Mouse (Mus musculus) frontal cortex, postnatal 10 days (tissue): ENCODE results near the gene Per1.

Source experiments
- DNase-seq, 2 experiments: peaks; one replicate each; pipeline ENCODE4 v3.0.0; 2022; ENCODE audit warnings: low spot score in 2 of 2, mixed read lengths in 1 of 2

Gene Per1

DNA sequence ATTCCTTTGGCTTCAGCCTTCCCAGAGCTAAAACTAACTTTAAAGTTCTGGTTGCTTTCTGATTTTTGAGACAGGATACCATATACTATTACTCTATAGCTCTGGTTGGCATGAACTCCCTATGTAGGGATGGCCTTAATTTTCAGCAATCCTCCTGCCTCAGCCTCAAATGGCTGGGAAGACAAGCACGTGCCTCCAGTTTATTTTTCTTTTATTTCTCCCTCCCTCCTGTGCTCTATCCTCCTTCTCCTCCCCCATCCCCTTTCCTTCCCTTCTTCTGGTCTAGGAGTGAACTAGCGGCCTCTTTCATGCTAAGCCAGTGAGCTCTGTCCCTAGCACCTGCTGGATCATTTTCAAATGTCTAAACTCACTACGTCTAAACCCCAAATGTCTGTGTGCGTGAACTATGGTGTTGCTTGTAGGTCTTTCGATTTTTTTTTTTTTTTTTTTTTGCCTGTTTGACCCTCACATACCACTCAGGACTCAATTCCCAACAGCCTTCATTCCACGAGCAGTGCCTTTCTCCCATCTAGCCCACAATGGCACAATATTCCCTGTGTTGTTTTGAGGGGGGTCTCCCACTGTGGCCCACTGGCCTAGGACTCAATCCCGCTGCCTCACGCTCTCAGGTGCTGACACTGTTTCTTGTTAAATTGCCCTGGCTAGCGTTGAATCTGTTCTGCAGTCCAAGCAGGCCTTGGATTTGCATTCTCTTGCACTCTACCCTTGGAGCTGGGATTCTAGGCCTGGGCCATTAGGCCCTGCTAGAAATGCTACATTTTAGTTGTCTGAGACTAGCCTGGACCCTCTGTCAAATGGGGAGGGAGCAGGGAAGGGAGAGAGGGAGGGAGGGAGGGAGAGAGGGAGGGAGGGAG is 30.5 kb upstream of the Per1 start:
- no peak for DNase-seq

DNA sequence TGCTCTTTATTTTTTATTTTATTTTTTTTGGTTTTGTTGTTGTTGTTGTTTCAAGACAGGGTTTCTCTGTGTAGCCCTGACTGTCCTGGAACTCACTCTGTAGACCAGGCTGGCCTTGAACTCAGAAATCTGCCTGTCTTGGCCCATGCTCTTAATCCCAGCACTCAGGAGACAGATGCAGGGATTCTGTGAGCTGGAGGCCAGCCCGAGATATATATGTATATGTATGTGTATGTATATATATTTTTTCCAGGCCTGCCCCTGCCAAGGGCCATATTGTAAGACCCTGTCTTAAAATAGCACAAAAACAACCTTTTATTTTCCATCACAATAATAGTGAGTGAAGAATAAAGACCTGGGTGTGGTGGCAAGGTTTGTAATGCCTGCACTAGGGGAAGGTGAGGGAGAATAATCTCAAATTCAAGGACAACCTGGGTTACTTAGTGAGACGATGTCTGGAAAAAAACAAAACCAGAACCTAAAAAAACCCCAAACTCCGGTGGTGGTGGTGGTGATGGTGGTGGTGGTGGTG is 29.6 kb upstream of the Per1 start:
- DNase-seq: no peak

DNA sequence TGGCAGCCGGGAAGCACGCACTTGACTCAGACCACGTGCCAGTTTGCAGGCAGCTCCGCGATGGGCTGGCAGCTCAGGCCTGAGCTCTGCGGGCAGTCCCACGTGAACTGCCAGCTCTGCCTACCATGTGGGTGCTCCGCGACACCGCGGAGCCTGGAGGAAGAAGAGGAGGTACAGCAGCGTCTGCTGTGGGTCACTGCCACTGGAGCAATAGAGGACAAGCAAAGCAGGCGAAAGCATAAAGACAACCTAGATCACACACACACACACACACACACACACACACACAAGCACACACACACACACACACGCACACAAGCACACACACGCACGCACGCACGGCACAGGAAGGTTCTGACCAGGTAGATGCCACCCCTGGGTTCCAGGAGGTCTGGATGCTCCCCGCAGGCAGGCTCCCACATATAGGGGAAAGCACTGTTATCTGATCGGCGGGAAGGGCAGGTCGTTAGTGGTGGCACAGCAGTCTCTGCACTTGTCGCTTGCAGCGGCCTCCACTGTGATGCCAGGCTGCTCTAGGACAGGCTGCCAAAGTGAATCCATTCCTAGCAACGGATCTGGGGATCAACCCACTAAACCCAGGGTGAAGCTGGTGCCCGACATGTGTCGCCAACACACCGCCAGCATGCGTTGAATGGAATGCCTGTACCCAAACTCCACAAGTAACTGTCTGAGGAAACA is 28.7 kb upstream of the Per1 start:
- DNase-seq: peak in 1 of 2 experiments; percentile 46

DNA sequence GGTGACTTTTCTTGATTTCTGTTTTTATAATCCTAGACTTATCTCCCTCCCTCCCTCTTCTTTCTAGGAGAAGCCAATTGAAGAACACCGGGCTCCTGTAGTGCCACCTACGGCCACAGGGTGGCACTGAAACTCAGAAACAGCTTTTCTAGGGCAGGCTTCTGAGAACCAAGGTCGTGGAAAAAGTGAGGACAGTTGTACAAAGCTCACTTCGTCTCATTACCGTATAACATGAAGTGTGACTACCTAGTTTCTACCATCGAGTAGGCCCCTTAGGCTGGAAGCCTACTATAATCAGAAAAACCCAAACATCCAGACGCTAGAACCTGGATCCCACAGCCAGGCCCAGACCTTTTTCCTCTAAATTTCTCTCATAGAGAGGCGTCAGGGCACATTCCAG is 28.1 kb upstream of the Per1 start:
- DNase-seq: peak in 1 of 2 experiments; percentile 83

DNA sequence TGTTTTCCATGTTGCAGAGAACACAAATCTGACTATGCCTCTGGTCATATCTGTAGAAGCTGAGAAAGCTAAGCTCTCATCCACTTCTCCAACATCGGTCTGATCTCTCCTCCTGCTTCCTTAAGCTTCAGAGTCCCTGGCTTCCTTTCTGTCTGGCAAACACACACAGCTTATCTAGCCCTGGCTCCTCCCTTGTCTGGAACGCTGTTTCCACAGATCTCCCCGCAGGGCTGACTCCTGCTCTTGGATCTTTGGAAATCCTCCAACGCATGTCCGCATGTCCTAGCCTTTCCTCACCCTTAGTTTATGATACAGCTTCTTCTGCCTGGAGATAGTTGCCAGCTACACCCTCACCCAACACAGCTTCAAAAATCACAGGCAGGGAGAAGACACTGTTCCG is 27.4 kb upstream of the Per1 start:
- DNase-seq: no peak

DNA sequence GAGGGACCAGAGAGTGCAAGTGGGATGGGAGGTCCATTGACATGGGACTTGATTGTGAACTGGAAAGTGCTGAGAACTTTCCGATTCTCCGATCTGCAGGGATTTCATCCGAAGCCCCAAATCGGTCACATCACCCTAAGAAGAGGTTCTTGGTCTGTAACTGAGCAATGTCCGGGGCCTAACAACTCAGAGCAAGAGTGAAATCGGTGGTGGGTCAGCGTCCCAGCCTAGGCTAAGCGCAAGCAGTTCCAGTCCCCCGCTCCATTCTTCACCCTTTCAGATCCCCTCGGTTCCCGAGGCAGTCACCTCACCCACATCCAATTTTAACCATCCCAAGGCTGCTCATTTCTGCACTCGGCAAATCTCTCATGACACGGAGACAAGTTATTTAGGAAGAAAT is 24.9 kb upstream of the Per1 start:
- DNase-seq: no peak

DNA sequence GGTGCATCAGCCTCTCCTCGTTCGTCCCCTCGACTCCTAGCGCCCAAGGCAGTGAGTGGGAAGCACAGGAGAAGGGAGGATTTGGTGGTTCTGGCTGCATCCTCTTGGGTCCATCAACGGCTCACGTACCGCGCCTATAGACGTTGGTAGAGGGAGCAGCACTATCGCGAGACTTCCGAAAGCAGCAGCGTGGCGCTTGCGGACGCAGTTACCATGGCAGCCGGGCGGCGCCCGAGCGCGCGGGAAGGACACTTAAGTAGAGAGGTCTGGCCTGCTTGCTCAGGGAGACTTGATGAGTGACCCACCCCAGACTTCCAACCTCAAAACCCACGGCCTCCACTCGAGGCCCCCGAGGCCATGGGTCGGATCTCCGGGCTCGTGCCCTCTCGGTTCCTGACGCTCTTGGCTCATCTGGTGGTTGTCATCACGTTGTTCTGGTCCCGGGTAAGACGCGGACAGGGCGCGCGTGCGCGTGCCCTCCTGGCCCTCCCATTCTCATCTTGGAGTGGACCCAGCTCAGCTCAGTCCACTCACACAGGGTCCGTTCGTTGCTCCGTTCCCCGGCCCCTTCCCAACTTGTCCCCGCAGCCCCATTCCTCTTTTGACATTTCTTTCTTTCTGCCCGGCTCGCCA is 24.3 kb upstream of the Per1 start, which contains the start of gene Tmem107:
Gene Tmem107, plus strand, starts transcription at position 217 of the 633 bp plus-strand sequence.
- DNase-seq: peak; percentile 87 to 93

DNA sequence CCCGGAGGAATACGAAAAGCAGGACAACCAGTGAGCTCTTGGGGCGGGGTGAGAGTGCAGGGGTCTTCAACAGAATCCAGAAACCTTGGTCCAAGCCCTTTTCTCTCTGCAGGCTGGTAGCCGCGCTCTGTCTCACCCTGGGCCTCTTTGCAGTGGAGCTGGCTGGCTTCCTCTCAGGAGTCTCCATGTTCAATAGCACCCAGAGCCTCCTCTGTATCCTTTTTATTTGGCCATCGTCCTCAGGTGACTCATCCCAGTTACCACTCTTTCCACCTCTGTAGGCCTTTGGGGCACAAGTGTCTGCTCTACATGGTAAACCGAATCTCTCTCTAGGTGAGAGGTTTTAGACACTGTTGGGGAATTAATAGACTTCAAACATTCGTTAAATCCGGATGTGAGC is 23.8 kb upstream of the Per1 start:
- no peak for DNase-seq

DNA sequence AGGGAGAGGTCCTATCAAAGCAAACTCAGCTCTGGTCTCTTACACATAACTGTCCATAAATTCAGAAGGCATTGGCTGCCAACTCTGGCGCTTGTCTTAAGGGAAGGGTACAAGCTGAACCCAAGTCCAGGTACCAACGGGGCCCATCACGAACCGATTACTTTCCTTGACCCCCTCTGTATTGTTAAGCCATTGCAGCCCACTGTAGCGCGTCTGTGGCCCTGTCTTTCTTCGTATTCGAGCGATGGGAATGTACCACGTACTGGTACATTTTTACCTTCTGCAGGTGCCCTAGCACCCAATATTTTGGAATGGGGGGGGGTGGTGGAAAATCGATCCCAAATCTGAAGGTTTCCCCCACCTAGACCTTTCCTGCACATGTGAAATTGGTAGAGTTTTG is 22.8 kb upstream of the Per1 start:
- no peak for DNase-seq

DNA sequence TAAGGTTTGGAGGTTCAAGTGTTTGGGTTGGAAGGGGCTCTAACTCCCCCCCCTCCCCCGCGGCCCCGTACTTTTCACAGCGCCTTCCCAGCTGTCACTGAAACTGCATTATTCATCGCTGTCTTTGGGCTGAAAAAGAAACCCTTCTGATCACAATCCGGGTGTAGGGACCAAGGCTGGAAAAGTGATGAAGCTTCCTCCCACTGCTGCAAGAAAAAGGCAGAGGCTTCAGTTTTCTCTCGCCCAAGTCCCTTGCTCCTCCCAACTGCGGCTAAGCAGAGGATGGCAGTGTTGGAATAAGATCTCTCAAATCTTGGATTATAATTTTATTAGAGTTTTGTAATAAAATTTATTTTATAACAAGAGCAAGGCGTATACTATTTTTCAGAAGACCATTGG is 22.4 kb upstream of the Per1 start:
- no peak for DNase-seq

DNA sequence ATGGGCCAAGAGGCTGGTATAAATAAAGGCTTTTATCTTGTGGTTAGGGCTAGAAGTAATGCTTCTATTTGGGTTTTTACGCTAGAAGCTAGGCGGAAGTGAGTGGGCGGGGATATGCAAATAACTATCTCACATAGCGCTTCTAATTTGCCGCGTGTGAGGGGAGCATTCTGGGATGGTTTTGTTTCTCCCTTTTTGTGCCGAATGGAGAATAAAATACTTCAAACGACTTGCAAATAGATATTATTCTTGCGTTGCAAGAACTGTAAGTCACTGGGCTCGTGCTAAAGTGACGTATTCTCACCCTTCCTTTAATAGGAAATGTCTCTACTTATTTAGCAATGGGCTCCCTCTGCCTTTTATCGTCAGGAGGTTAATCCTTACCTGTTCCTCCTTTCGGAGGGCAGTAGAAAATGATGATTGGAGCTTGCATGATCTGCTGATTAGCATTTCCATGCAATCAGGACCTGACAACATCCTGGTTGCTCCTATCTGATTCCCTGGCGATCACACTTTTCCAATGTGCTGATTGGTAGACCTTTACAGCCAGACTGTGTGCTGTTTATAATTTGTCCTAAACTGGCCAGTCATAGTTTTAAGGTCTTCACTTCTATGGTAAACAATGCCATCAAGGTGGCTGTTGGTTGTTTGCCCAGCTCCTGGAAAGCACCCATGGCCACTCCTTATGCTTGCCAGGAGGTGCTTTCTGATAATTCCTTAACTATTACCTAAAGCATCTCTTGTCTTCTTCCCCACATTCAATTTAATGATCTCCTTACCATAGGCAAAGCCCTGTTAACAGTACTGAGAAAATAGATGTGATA is 21.7 kb upstream of the Per1 start:
- peak; percentile 75 to 81 for DNase-seq

DNA sequence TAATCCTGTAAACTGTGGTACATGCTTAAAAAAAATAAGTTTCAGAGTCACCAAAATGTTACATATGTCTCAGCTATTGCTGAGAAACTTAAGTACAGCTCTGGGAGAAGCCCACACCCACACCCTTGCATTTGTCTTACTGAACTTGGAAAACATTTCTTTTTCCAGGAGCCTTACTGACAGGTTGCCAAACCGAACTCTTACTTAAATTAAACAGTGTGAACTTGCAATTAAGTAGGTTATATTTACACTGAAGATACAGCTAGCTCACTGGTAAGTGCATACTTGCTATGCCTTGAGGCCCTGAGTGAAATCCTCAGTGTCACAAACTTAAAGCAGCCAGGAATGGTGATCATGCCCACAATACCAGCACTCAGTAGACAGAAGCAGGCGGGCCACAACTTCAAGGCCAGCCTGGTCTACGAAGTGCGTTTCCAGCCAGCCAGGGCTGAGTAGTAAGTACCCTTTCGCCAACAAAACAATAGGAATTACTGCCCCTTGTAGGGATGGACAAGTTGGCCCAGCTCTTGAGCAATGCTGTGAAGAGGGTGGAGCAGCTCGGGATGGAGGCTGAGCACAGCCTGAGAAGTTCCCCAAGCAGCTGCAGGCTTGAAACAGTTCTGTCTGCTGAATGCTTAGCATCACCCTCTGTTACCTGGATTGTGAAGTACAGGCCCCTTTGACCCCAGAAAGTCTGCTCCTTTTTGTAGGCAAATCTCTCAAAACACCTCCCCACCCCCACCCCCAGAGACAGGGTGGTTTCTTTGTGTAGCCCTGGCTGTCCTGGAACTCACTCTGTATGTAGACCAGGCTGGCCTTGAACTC is 20.9 kb upstream of the Per1 start:
- no peak for DNase-seq

DNA sequence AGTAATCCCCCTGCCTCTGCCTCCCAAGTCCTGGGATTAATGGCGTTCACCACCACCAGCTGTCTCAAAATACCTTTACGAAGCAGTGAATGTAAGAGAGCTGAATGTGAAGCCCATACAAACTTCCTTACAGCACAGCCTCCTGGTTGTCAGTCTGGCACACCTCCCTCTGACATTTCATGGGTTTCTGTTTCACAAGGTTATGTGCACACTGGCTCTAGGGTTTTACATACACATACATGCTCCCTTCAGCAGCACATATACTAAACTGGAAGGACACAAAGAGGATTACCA is 20.3 kb upstream of the Per1 start:
- DNase-seq: no peak

DNA sequence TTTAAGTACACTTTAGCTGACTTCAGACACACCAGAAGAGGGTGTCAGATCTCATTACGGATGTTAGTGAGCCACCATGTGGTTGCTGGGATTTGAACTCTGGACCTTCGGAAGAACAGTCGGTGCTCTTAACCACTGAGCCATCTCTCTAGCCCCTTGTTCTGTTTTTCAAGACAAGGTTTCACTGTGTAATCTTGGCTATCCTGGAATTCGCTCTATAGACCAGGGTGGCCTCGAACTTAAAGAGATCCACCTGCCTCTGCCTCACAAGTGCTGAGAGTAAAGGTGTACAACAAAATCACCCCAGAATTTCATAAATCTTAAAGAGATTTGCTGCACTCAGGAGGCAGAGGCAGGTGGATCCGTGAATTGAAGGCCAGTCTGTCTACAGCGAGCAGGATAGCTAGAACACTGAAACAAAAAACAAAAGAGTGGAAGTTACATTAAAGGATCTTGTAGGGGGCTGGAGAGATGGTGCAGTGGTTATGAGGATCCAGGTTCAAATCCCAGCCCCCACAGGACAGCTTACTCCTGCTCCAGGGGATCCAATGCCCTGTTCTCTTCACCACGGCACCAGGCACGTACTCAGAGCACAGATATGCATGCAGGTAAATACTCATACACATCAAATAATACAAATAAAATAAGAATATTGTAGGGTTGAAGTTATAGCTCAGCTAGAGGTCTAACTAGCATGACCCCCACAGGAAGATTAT is 19.1 kb upstream of the Per1 start:
- no peak for DNase-seq

DNA sequence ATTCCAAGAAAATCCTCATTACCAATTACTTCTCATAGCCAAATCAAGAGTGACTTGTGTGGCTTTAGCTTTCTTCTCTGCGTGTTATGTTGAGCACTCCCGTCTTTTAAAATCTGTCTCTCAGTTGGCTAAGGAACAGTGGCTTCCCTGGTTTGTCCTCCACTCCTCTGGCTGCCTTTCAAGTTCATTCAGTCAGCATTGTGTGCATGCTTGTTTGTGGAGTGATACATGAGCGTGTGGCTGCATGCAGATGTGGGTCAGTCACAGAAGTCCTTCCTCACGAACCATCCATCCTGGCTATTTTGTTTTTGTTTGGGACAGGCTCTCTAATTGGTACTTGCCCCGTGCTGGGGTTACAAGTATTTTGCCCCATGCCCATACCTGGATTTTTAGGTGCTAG is 18.4 kb upstream of the Per1 start:
- no peak for DNase-seq

DNA sequence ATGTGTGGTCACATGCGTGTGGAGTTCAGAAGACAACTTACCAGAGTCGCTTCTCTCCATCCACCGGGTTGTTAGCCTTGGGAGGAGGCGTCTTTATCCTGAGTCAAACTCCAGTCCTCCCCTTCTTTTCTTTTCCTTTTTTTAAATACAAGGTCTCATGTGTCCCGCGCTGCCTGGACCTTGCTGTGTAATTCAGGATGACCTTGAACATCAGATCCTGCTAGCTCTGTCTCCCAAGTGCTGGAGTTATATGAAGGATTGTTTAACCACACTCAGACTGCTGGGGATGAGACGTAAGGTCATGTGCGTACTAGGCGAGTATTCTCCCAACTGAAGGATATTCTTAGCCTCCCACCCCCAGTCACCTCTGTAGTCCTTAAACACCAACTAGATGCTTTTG is 17.7 kb upstream of the Per1 start:
- no peak for DNase-seq

DNA sequence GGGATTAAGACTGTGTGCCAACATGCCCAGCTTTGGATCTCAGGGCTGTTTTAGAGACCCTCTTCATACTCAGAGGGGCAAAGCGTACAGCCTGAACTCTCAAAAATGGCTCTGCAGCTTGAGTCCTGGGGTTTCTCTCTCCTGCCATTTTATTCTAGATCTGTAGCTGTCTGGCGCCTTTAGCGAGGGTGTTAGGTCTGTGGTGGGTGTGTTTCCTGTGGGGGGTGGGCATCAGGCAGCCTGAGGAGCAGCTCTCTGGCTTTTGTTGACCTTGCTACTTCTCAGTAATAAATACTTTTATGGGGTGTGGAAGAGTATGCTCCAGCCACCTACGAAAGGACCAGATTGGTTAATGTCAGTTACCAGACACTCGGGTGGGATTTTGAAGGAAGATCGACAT is 17.0 kb upstream of the Per1 start:
- DNase-seq: no peak

DNA sequence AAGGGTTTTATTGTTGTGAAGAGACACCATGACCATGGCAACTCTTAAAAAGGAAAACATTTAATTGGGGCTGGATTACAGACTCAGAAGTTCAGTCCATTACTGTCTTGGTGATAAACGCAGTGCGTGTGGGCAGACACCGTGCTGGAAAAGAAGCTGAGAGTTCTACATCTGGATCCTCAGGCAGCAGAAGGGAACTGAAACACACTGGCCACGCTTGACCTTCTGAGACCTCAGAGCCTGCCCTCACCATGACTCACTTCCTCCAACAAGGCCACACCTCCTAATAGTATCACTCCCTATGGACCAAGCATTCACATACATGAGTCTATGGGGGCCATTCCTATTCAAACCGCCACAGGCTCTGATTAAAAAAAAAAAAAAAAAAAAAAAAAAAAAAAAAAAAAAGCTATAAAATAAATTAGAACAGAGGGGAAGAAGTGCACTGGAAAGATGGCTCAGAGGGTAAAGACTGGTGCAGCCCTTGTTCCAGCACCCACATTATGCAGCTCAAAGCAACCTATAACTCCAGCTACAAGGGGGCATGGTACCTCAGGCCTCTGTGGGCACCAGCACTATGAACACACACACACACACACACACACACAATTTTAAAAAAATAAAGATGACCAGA is 16.1 kb upstream of the Per1 start:
- no peak for DNase-seq

DNA sequence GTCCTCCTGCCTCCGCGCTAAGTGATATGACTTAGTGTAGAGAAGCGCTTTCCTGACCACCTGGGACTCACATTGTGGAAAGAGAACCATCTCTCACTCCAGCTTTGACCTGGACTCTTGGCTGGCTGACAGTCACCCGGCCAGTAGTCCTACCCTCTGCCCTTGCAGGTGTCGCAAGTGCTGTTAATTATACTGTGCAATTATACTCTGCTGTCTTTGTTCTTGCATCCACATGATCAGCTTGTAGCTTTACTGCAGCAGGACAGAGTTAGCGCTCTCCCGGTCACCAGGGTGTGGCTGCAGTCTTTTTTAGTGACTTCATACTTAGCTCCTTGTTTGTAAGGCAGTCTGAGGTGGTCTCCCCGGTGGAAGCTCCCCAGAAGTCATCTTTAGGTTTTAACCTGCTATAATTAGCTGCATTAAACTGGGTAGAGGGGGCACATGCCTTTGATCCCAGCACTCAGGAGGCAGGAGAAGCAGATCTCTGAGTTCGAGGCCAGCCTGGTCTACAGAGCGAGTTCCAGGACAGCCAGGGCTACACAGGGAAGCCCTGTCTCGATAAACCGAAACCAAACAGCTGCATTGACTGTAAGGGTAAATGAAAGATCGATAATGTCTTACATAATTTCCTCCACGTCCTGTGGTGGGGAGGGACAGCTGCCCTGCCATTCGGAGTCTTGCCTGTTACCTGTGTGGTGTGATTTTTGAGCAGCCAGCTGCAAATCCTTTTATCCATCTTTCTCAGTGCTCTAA is 14.7 kb upstream of the Per1 start:
- no peak for DNase-seq
